Mouse (Mus musculus) CH12.LX (cell line): ENCODE data around the gene Itgb4. TPM values are rescaled to one million over a fixed set of nuclear protein-coding genes. Genes with fewer than 3 reads are reported as not detected.

Source experiments
- DNase-seq: peaks from one replicate; pipeline ENCODE4 v3.0.0-alpha.2; 2013; ENCODE audit errors: extremely low read depth
- H3K27ac ChIP-seq: 2 replicates; pipeline ENCODE4 v1.5.1; 2012; ENCODE audit warnings: low read depth, mild to moderate bottlenecking, control low read depth, moderate library complexity; ENCODE audit not compliant: insufficient read depth
- H3K27me3 ChIP-seq: replicated peaks from 2 replicates; pipeline ENCODE3; 2012; ENCODE audit warnings: inconsistent platforms
- H3K36me3 ChIP-seq, 2 experiments: replicated peaks in 1 of 2; 2 replicates each; pipeline versions ENCODE3 to v1.6.1; 2012; ENCODE audit warnings: inconsistent platforms in 1 of 2, low read length in 1 of 2, mild to moderate bottlenecking in 1 of 2, mixed read lengths in 1 of 2, moderate library complexity in 1 of 2; ENCODE audit not compliant: control insufficient read depth in 1 of 2, insufficient read depth in 1 of 2
- H3K4me1 ChIP-seq, 2 experiments: 2 replicates each; pipeline ENCODE4 v1.6.1; 2012; ENCODE audit warnings: inconsistent platforms in 1 of 2, moderate library complexity in 1 of 2; ENCODE audit not compliant: insufficient read depth in 2 of 2, control insufficient read depth in 1 of 2
- H3K4me2 ChIP-seq: 2 replicates; pipeline ENCODE4 v1.6.1; 2012; ENCODE audit warnings: low read depth, mild to moderate bottlenecking, control low read depth; ENCODE audit not compliant: poor library complexity, insufficient read depth, severe bottlenecking
- H3K4me3 ChIP-seq, 3 experiments: fragments of 150-350 bp in 1 of 3; sonication (generic) in 1 of 3; replicated peaks in 1 of 3; 2 replicates each; pipeline versions ENCODE3 to v1.5.1; 2011 to 2012; ENCODE audit warnings: low read depth in 2 of 3, low read length in 2 of 3, mild to moderate bottlenecking in 2 of 3, moderate library complexity in 2 of 3, control low read depth in 1 of 3, improper control_type of control experiment in 1 of 3, inconsistent platforms in 1 of 3, mixed read lengths in 1 of 3; ENCODE audit not compliant: poor library complexity in 1 of 3
- H3K79me2 ChIP-seq: replicated peaks from 2 replicates; pipeline ENCODE4 v1.6.1; 2012; ENCODE audit warnings: mild to moderate bottlenecking, moderate library complexity; ENCODE audit not compliant: control insufficient read depth, poor library complexity, insufficient read depth, severe bottlenecking; ENCODE audit errors: extremely low read depth
- H3K9ac ChIP-seq: 2 replicates; pipeline ENCODE4 v1.6.1; 2012; ENCODE audit warnings: low read depth, mild to moderate bottlenecking, control low read depth, moderate library complexity; ENCODE audit not compliant: insufficient read depth
- H3K9me3 ChIP-seq: replicated peaks from 2 replicates; pipeline ENCODE3; 2012; ENCODE audit warnings: low read length, inconsistent platforms, mixed read lengths
- BHLHE40 ChIP-seq: IDR thresholded peaks from 2 replicates; pipeline ENCODE4 v1.6.1; 2011; ENCODE audit warnings: mild to moderate bottlenecking, low read depth, low read length, improper control_type of control experiment
- CHD1 ChIP-seq: IDR thresholded peaks from 2 replicates; pipeline ENCODE4 v1.6.1; 2012; ENCODE audit warnings: low read depth, low read length, improper control_type of control experiment, inconsistent platforms
- CTCF ChIP-seq, 2 experiments: IDR thresholded peaks in 1 of 2; conservative IDR thresholded peaks in 1 of 2; 2 replicates each; pipeline ENCODE4 v1.5.1; 2011 to 2012; ENCODE audit warnings: low read depth in 2 of 2, low read length in 2 of 2, improper control_type of control experiment in 1 of 2, inconsistent platforms in 1 of 2, mild to moderate bottlenecking in 1 of 2, moderate library complexity in 1 of 2
- E2F4 ChIP-seq: IDR thresholded peaks from 2 replicates; pipeline ENCODE4 v1.6.1; 2011; ENCODE audit warnings: low read depth, low read length, improper control_type of control experiment; ENCODE audit not compliant: insufficient replicate concordance
- ELF1 ChIP-seq: IDR thresholded peaks from 2 replicates; pipeline ENCODE4 v1.6.1; 2014; ENCODE audit warnings: low read depth, mild to moderate bottlenecking, inconsistent platforms, low read length, improper control_type of control experiment
- ETS1 ChIP-seq: conservative IDR thresholded peaks from 2 replicates; pipeline ENCODE4 v1.6.1; 2012; ENCODE audit warnings: low read depth, mild to moderate bottlenecking, inconsistent platforms, low read length, improper control_type of control experiment, moderate library complexity
- GABPA ChIP-seq: IDR thresholded peaks from 2 replicates; pipeline ENCODE4 v1.6.1; 2012; ENCODE audit warnings: low read depth, low read length, improper control_type of control experiment, inconsistent platforms; ENCODE audit not compliant: insufficient replicate concordance
- JUND ChIP-seq: conservative IDR thresholded peaks from 2 replicates; pipeline ENCODE4 v1.6.1; 2011; ENCODE audit warnings: low read depth, low read length, improper control_type of control experiment
- KAT2A ChIP-seq: IDR thresholded peaks from 2 replicates; pipeline ENCODE4 v1.6.1; 2012; ENCODE audit warnings: low read length, improper control_type of control experiment, inconsistent platforms; ENCODE audit not compliant: insufficient replicate concordance
- MAFK ChIP-seq: IDR thresholded peaks from 2 replicates; pipeline ENCODE4 v1.6.1; 2011; ENCODE audit warnings: low read length, improper control_type of control experiment; ENCODE audit not compliant: insufficient replicate concordance
- MAX ChIP-seq: IDR thresholded peaks from 2 replicates; pipeline ENCODE4 v1.6.1; 2011; ENCODE audit warnings: low read length, improper control_type of control experiment
- MAZ ChIP-seq: IDR thresholded peaks from 2 replicates; pipeline ENCODE4 v1.6.1; 2012; ENCODE audit warnings: low read depth, mild to moderate bottlenecking, inconsistent platforms, low read length, improper control_type of control experiment, moderate library complexity
- MEF2A ChIP-seq: IDR thresholded peaks from 2 replicates; pipeline ENCODE4 v1.6.1; 2014; ENCODE audit warnings: low read depth, mild to moderate bottlenecking, inconsistent platforms, low read length, improper control_type of control experiment, borderline replicate concordance
- NELFE ChIP-seq: IDR thresholded peaks from 2 replicates; pipeline ENCODE4 v1.6.1; 2011; ENCODE audit warnings: low read depth, low read length, improper control_type of control experiment
- NRF1 ChIP-seq: IDR thresholded peaks from 2 replicates; pipeline ENCODE4 v1.6.1; 2014; ENCODE audit warnings: low read depth, mild to moderate bottlenecking, inconsistent platforms, low read length, improper control_type of control experiment, moderate library complexity
- POLR2A ChIP-seq: IDR thresholded peaks from 2 replicates; pipeline ENCODE4 v1.6.1; 2011; ENCODE audit warnings: low read depth, mild to moderate bottlenecking, improper control_type of control experiment, low read length
- POLR2AphosphoS2 ChIP-seq: IDR thresholded peaks from 2 replicates; pipeline ENCODE4 v1.6.1; 2011; ENCODE audit warnings: low read depth, low read length, improper control_type of control experiment
- RAD21 ChIP-seq: IDR thresholded peaks from 2 replicates; pipeline ENCODE4 v1.6.1; 2011; ENCODE audit warnings: low read depth, mild to moderate bottlenecking, low read length, improper control_type of control experiment, moderate library complexity
- RCOR1 ChIP-seq: conservative IDR thresholded peaks from 2 replicates; pipeline ENCODE4 v1.6.1; 2012; ENCODE audit warnings: low read depth, mild to moderate bottlenecking, inconsistent platforms, low read length, improper control_type of control experiment
- TBP ChIP-seq: conservative IDR thresholded peaks from 2 replicates; pipeline ENCODE4 v1.6.1; 2011; ENCODE audit warnings: low read depth, low read length, improper control_type of control experiment
- TCF12 ChIP-seq: IDR thresholded peaks from 2 replicates; pipeline ENCODE4 v1.6.1; 2014; ENCODE audit warnings: low read depth, mild to moderate bottlenecking, inconsistent platforms, low read length, improper control_type of control experiment
- UBTF ChIP-seq: IDR thresholded peaks from 2 replicates; pipeline ENCODE4 v1.6.1; 2012; ENCODE audit warnings: low read depth, mild to moderate bottlenecking, inconsistent platforms, low read length, improper control_type of control experiment, moderate library complexity
- USF1 ChIP-seq: IDR thresholded peaks from 2 replicates; pipeline ENCODE4 v1.6.1; 2014; ENCODE audit warnings: low read depth, mild to moderate bottlenecking, inconsistent platforms, low read length, improper control_type of control experiment
- USF2 ChIP-seq: conservative IDR thresholded peaks from 2 replicates; pipeline ENCODE4 v1.6.1; 2011; ENCODE audit warnings: low read depth, low read length, improper control_type of control experiment
- ZMIZ1 ChIP-seq: IDR thresholded peaks from 2 replicates; pipeline ENCODE4 v1.6.1; 2012; ENCODE audit warnings: low read depth, mild to moderate bottlenecking, inconsistent platforms, low read length, improper control_type of control experiment
- ZNF384 ChIP-seq: IDR thresholded peaks from 2 replicates; pipeline ENCODE4 v1.6.1; 2012; ENCODE audit warnings: low read depth, low read length, improper control_type of control experiment, inconsistent platforms
- dilution Hi-C: fragments of 300-500 bp; cut with MboI; formaldehyde crosslinking; loops from 2 replicates; pipeline ENCODE4 v1.14.3; 2020; ENCODE audit warnings: low sequenced_read_pairs; ENCODE audit not compliant: extremely low pct_unique_long_range_greater_than_20kb, extremely low pct_ligation_motif_present
- in situ Hi-C: fragments of 300-500 bp; cut with MboI; formaldehyde crosslinking; loops from 3 replicates; pipeline ENCODE4 v1.14.3; 2019; ENCODE audit warnings: low sequenced_read_pairs, low pct_ligation_motif_present, low pct_unique_long_range_greater_than_20kb, mixed read lengths
- polyA plus RNA-seq: library from polyadenylated mRNA; unstranded; fragments of >175 nt; gene quantifications from 2 replicates; pipeline ENCODE4 v1.2.1, GENCODE M21; 2012; ENCODE audit warnings: low read depth; ENCODE audit not compliant: insufficient read length
- total RNA-seq, 2 experiments: library from RNA; depleted of rRNA; stranded (reverse); fragments of 300-350 nt in 1 of 2; fragments of >200 nt in 1 of 2; gene quantifications; 2 replicates each; pipeline ENCODE4 v1.2.3; 2012 to 2014

Itgb4 gene
- total and polyA plus RNA-seq, 3 experiments = 0.42 to 6.3 (median 0.59) TPM

DNA sequence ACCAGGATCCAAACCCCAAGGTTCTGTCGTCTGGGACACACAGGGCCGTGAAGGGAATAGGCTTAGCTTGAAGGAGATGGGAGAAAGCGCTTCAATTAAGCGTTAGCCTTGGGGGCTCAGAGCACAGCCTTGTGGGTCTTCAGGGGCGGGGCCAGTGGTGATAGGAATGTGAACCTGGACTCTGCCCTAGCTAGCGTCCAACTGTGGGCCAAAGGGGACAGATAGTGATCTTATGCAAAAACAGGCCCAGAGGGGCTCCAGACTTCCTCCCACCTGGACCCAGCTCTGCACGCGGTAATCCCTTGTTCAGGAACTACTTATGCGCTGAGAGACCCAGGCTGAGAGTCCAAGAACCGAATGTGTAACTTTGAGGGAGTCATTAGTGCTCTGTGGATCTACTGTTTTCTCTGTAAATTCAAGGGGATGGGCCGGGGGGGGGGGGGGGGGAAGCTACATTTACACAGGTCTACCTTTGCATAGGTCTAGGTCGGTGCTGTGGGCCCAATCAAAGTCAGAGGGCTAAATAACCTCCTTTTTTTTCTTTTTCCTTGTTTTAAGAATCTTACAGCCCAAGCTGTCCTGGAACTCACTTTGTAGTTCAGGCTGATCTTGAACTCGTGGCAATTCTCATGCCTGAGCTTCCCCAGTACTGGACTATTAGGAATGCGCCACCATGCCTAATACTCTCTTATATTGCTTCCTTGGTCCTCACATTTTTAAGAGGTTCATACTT is 37.2 kb downstream of the Itgb4 start:
- H3K9ac ChIP-seq = peak overlapping the region; percentile 51
- peaks cover 6% of the 10 kb centered on the region; the same call in 1 of the 2 replicates for H3K79me2 ChIP-seq
- no peaks in the 10 kb centered on the region for H3K27me3 ChIP-seq
- no peaks in the 10 kb centered on the region for H3K9me3 ChIP-seq
- H3K4me2 ChIP-seq = peak overlapping the region; percentile 75
- H3K36me3 ChIP-seq = peaks cover 35 to 44% of the 10 kb centered on the region in 2 experiments
- dilution Hi-C loops = no loop called here
- H3K4me1 ChIP-seq = peaks cover 7 to 43% of the 10 kb centered on the region in 2 experiments
- TF ChIP-seq CHD1 (peak; percentile 94; the same call in 1 of the 2 replicates), TBP (0 out of 2 replicates have a peak, but pooled peaks have one; percentile 18), UBTF (no peak), MAZ (peak; percentile 15; the same call in 1 of the 2 replicates), BHLHE40 (no peak), ZMIZ1 (no peak), ELF1 (no peak), POLR2A (peak; percentile 32; the same call in 1 of the 2 replicates), RCOR1 (0 out of 2 replicates have a peak, but pooled peaks have one; percentile 4), TCF12 (no peak; the same call in 1 of the 2 replicates), JUND (no peak), NRF1 (no peak), RAD21 (no peak), USF1 (no peak), GABPA (no peak)
- TF ChIP-seq, all 38 proteins: peak for 5
- Histone ChIP-seq H3K4me3 (peak overlapping the region; percentile 67 to 98 (median 82)), H3K27ac (no peak overlapping the region)
- in situ Hi-C loops = loop anchor here (25.0 kb wide), 1 partner anchor 399 kb away; the partner anchor contains the start of genes Gga3, Mif4gd and Mrps7
- peak; percentile 49 for DNase-seq

DNA sequence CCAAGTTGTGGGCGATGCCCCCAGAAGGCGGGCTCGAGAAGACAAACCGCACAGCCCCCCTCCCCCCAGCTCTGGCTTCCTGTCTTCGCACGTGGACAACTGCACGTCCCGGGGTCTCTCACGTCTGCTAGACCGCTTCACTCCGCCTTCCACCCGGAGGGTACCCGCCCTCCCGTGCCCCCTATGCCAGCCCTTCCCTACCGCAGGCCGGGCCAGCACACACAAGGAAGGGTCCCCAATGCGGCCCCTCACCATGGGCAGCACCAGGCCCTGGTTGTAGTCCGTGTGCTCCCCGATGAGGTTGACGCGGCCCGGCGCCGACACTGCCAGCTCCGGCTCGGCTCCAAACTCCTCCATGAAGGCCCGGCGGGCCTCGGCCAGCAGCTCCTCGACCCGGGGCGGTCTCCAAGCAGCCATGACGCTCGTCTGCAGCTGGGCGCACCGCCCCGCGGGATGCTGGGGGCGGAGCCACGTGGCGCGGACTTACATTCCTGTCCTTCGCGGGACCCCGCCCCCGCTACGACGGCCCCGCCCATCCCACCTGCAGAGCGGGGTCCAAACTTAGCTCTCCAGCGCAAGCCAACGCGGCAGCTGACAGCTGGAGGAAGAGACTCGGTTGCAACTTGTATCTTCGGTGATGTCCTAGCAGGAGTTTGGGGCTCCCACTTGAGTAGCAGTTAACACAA is 37.9 kb downstream of the Itgb4 start, which contains the start of gene Galk1:
Gene Galk1, minus strand, starts transcription at position 458 of the 686 bp plus-strand sequence.
- peaks cover 29 to 37% of the 10 kb centered on the region in 2 experiments for H3K36me3 ChIP-seq
- H3K9me3 ChIP-seq = no peaks in the 10 kb centered on the region
- H3K27ac ChIP-seq = peak within 1 kb of the TSS; percentile 70
- peak; percentile 98 for DNase-seq
- H3K9ac ChIP-seq = peak within 1 kb of the TSS; percentile 51
- peaks cover 6% of the 10 kb centered on the region; the same call in 1 of the 2 replicates for H3K79me2 ChIP-seq
- peaks cover 7 to 43% of the 10 kb centered on the region in 2 experiments for H3K4me1 ChIP-seq
- H3K4me2 ChIP-seq = peak within 1 kb of the TSS; percentile 75
- dilution Hi-C loops (no loop called here), in situ Hi-C loops (loop anchor here (25.0 kb wide), 1 partner anchor 400 kb away; the partner anchor contains the start of genes Gga3, Mif4gd and Mrps7)
- H3K4me3 ChIP-seq = peak within 1 kb of the TSS; percentile 67 to 98 (median 82)
- no peaks in the 10 kb centered on the region for H3K27me3 ChIP-seq
- peak; percentile 89 for TF ChIP-seq ZMIZ1
- 0 out of 2 replicates have a peak, but pooled peaks have one; percentile 70 for TF ChIP-seq E2F4
- TF ChIP-seq USF1 = peak; percentile 82
- peak; percentile 90 for TF ChIP-seq NELFE
- TF ChIP-seq RCOR1 = peak; percentile 24; the same call in 1 of the 2 replicates
- TF ChIP-seq RAD21 = no peak
- TF ChIP-seq BHLHE40 = peak; percentile 96
- no peak for TF ChIP-seq MAFK
- 0 out of 2 replicates have a peak, but pooled peaks have one; percentile 30 for TF ChIP-seq KAT2A
- TF ChIP-seq MEF2A = peak; percentile 73; the same call in 1 of the 2 replicates
- TF ChIP-seq POLR2AphosphoS2 = peak; percentile 73; the same call in 1 of the 2 replicates
- peak; percentile 39; the same call in 1 of the 2 replicates for TF ChIP-seq USF2
- TF ChIP-seq ETS1 = peak; percentile 43
- no peak for TF ChIP-seq ZNF384
- TF ChIP-seq NRF1 = peak; percentile 61
- TF ChIP-seq TBP = peak; percentile 53; the same call in 1 of the 2 replicates
- TF ChIP-seq ELF1 = peak; percentile 38
- TF ChIP-seq JUND = no peak
- TF ChIP-seq MAX = peak; percentile 89
- TF ChIP-seq CTCF (conservative IDR thresholded peaks at IDR 0.05 in 1 of 2, IDR thresholded peaks at IDR 0.05 in 1 of 2; ENCODE audit: low read depth in 2 of 2, low read length in 2 of 2) = no peak
